Mouse (Mus musculus): ENCODE results near the gene Grm4.

- TF ChIP-seq USF1 (IDR thresholded peaks at IDR 0.05; ENCODE audit: low read depth) (no peak), POLR2A (IDR thresholded peaks at IDR 0.05; ENCODE audit: insufficient read length, low read depth) (no peak), TCF12 (IDR thresholded peaks at IDR 0.05; ENCODE audit: insufficient read depth, poor library complexity, severe bottlenecking) (no peak), E2F4 (IDR thresholded peaks at IDR 0.05; ENCODE audit: insufficient read depth) (no peak), MAX (IDR thresholded peaks at IDR 0.05; ENCODE audit: low read depth) (no peak), CEBPB (IDR thresholded peaks at IDR 0.05; ENCODE audit: insufficient read depth, poor library complexity, severe bottlenecking) (no peak), MYOG (IDR thresholded peaks at IDR 0.05; ENCODE audit: control insufficient read depth in 1 of 3, insufficient read depth in 1 of 3, insufficient read length in 2 of 3, low read depth in 2 of 3) (no peak), MYOD1 (IDR thresholded peaks at IDR 0.05; ENCODE audit: control insufficient read depth in 1 of 3, insufficient read length in 2 of 3, low read depth in 2 of 3) (no peak), REST (IDR thresholded peaks at IDR 0.05; ENCODE audit: insufficient read depth, insufficient read length) (no peak), POLR2AphosphoS2 (IDR thresholded peaks at IDR 0.05; ENCODE audit: insufficient read length, low read depth) (no peak), SRF (IDR thresholded peaks at IDR 0.05; ENCODE audit: control insufficient read depth, insufficient read length, low read depth) (no peak)
These were observed 96.8 kb downstream of the Grm4 start for GRCm38 (mm10) chr17:27424356-27424755.

Measured in myocyte (in vitro differentiated cells).